In genomic region chr6:148728571-148728970, GRCm38 (mm10) we compare ENCODE assay signal across 27 mouse cellular contexts.
DNase-seq lines count a peak whose midpoint lies in the region; ATAC-seq and TF ChIP-seq lines count a peak whose summit lies in the region.
"Had no signal": no experiment of that assay in that cellular context is flagged by ENCODE, and none has a peak within 500 bp of the region (broad histone marks: within the 10 kb centered on the region; RNA-seq: fewer than 3 reads in every experiment).

No protein-coding gene starts in this region.

- no peaks in the 10 kb centered on the region for H3K27me3 ChIP-seq in forebrain, postnatal 0 days (ENCODE audit: insufficient read depth, low read length)
- H3K27me3 ChIP-seq in forebrain, embryonic 13.5 days = no peaks in the 10 kb centered on the region
- H3K27me3 ChIP-seq in intestine, embryonic 14.5 days (replicated peaks; ENCODE audit: control insufficient read depth, insufficient read depth, low read length) = no peaks in the 10 kb centered on the region
- no peaks in the 10 kb centered on the region for H3K27me3 ChIP-seq in intestine, embryonic 15.5 days (replicated peaks)
- H3K27me3 ChIP-seq in midbrain, embryonic 15.5 days (replicated peaks) = no peaks in the 10 kb centered on the region
- H3K27me3 ChIP-seq in midbrain, embryonic 10.5 days (ENCODE audit: low read depth, poor library complexity, severe bottlenecking) = no peaks in the 10 kb centered on the region
- H3K27me3 ChIP-seq: embryonic facial prominence, embryonic 13.5 days; heart, embryonic 15.5 days; hindbrain, embryonic 15.5 days; Patski; stomach, embryonic 15.5 days had no signal

- H3K9me3 ChIP-seq in forebrain, postnatal 0 days (ENCODE audit: low read length) = no peaks in the 10 kb centered on the region
- H3K9me3 ChIP-seq in forebrain, embryonic 13.5 days (replicated peaks) = no peaks in the 10 kb centered on the region
- no peaks in the 10 kb centered on the region for H3K9me3 ChIP-seq in intestine, embryonic 14.5 days (ENCODE audit: control insufficient read depth, low read length)
- H3K9me3 ChIP-seq in intestine, embryonic 15.5 days = no peaks in the 10 kb centered on the region
- H3K9me3 ChIP-seq in midbrain, embryonic 15.5 days = no peaks in the 10 kb centered on the region
- H3K9me3 ChIP-seq in midbrain, embryonic 10.5 days (replicated peaks) = no peaks in the 10 kb centered on the region
- H3K9me3 ChIP-seq: embryonic facial prominence, embryonic 13.5 days; forebrain, embryonic 10.5 days; G1E; heart, embryonic 10.5 days; heart, embryonic 15.5 days; hindbrain, embryonic 15.5 days; stomach, embryonic 15.5 days had no signal

- peak overlapping the region; percentile 14; the same call in 1 of the 2 replicates for H3K9ac ChIP-seq in forebrain, postnatal 0 days
- H3K9ac ChIP-seq in forebrain, embryonic 13.5 days = no peak overlapping the region
- no peak overlapping the region for H3K9ac ChIP-seq in intestine, embryonic 14.5 days (ENCODE audit: low read length)
- no peak overlapping the region for H3K9ac ChIP-seq in intestine, embryonic 15.5 days
- no peak overlapping the region for H3K9ac ChIP-seq in midbrain, embryonic 15.5 days
- H3K9ac ChIP-seq: embryonic facial prominence, embryonic 13.5 days; heart, embryonic 15.5 days; hindbrain, embryonic 15.5 days; liver, embryonic 14.5 days; stomach, embryonic 15.5 days had no signal

- no peak overlapping the region for H3K4me2 ChIP-seq in forebrain, postnatal 0 days (ENCODE audit: low read depth)
- H3K4me2 ChIP-seq in forebrain, embryonic 13.5 days = no peak overlapping the region
- no peak overlapping the region for H3K4me2 ChIP-seq in intestine, embryonic 14.5 days (ENCODE audit: low read length)
- no peak overlapping the region for H3K4me2 ChIP-seq in intestine, embryonic 15.5 days (replicated peaks)
- no peak overlapping the region for H3K4me2 ChIP-seq in midbrain, embryonic 15.5 days
- H3K4me2 ChIP-seq: embryonic facial prominence, embryonic 13.5 days; heart, embryonic 15.5 days; hindbrain, embryonic 15.5 days; stomach, embryonic 15.5 days had no signal

- peak overlapping the region; percentile 64; the same call in 1 of the 2 replicates for H3K27ac ChIP-seq in forebrain, postnatal 0 days (ENCODE audit: low read depth, low read length)
- H3K27ac ChIP-seq in forebrain, embryonic 13.5 days = no peak overlapping the region
- H3K27ac ChIP-seq in intestine, embryonic 14.5 days (ENCODE audit: low read depth) = peak overlapping the region; percentile 40; the same call in 1 of the 2 replicates
- no peak overlapping the region for H3K27ac ChIP-seq in intestine, embryonic 15.5 days
- no peak overlapping the region for H3K27ac ChIP-seq in midbrain, embryonic 15.5 days
- H3K27ac ChIP-seq in midbrain, embryonic 10.5 days (replicated peaks) = no peak overlapping the region
- H3K27ac ChIP-seq: embryonic facial prominence, embryonic 13.5 days; forebrain, embryonic 10.5 days; heart, embryonic 10.5 days; heart, embryonic 15.5 days; hindbrain, embryonic 15.5 days; liver, embryonic 14.5 days; macrophage; stomach, embryonic 15.5 days had no signal

- peak; percentile 21 for DNase-seq in forebrain, postnatal 0 days
- peak; percentile 52 for DNase-seq in intestine, embryonic 14.5 days (ENCODE audit: low spot score)
- no peak for DNase-seq in midbrain, embryonic 10.5 days (ENCODE audit: low spot score)
- peak; percentile 17 for DNase-seq in brain, embryonic 14.5 days (ENCODE audit: low read depth)
- DNase-seq in cerebellum, adult 9-10 months = no peak
- DNase-seq: cerebellum, adult 11-12 months; kidney, adult 18-20 months; kidney, postnatal 10 days; layer of hippocampus, adult 9-11 months; liver; lung, adult 2 months; right cerebral cortex, postnatal 25 days; thymus, postnatal 14 days had no signal

- H3K4me1 ChIP-seq in forebrain, postnatal 0 days (ENCODE audit: insufficient read depth) = peaks cover 3% of the 10 kb centered on the region; the same call in 1 of the 2 replicates
- no peaks in the 10 kb centered on the region for H3K4me1 ChIP-seq in forebrain, embryonic 13.5 days
- H3K4me1 ChIP-seq in intestine, embryonic 14.5 days (replicated peaks; ENCODE audit: control insufficient read depth, insufficient read depth, low read length) = peaks cover 8% of the 10 kb centered on the region
- no peaks in the 10 kb centered on the region for H3K4me1 ChIP-seq in intestine, embryonic 15.5 days (replicated peaks)
- no peaks in the 10 kb centered on the region for H3K4me1 ChIP-seq in midbrain, embryonic 15.5 days
- H3K4me1 ChIP-seq in midbrain, embryonic 10.5 days = no peaks in the 10 kb centered on the region
- H3K4me1 ChIP-seq: embryonic facial prominence, embryonic 13.5 days; heart, embryonic 10.5 days; heart, embryonic 15.5 days; stomach, embryonic 15.5 days had no signal

- peak; percentile 81 for ATAC-seq in forebrain, postnatal 0 days
- ATAC-seq in forebrain, embryonic 13.5 days = no peak
- no peak for ATAC-seq in intestine, embryonic 14.5 days (replicated peaks; ENCODE audit: low FRiP score, low TSS enrichment, low read depth)
- no peak for ATAC-seq in intestine, embryonic 15.5 days
- peak; percentile 63; the same call in 1 of the 2 replicates for ATAC-seq in midbrain, embryonic 15.5 days (replicated peaks)
- ATAC-seq: forebrain, embryonic 16.5 days had no signal

- no peaks in the 10 kb centered on the region for H3K36me3 ChIP-seq in forebrain, postnatal 0 days (ENCODE audit: insufficient read depth)
- no peaks in the 10 kb centered on the region for H3K36me3 ChIP-seq in forebrain, embryonic 13.5 days (ENCODE audit: poor library complexity, severe bottlenecking)
- H3K36me3 ChIP-seq in intestine, embryonic 14.5 days (ENCODE audit: control insufficient read depth, insufficient read depth, low read length) = no peaks in the 10 kb centered on the region
- no peaks in the 10 kb centered on the region for H3K36me3 ChIP-seq in intestine, embryonic 15.5 days
- no peaks in the 10 kb centered on the region for H3K36me3 ChIP-seq in midbrain, embryonic 15.5 days (replicated peaks)
- H3K36me3 ChIP-seq in midbrain, embryonic 10.5 days = no peaks in the 10 kb centered on the region
- H3K36me3 ChIP-seq: embryonic facial prominence, embryonic 13.5 days; forebrain, embryonic 10.5 days; G1E; heart, embryonic 10.5 days; heart, embryonic 15.5 days; hindbrain, embryonic 15.5 days; stomach, embryonic 15.5 days had no signal

- no peak for TF ChIP-seq POLR2A in brain, embryonic 14.5 days (IDR thresholded peaks at IDR 0.05; ENCODE audit: borderline replicate concordance, extremely low read depth, insufficient read depth, insufficient read length, poor library complexity, severe bottlenecking)

- no peak for TF ChIP-seq CTCF in forebrain, postnatal 0 days (IDR thresholded peaks at IDR 0.05; ENCODE audit: low read depth)
- no peak for TF ChIP-seq CTCF in brain, embryonic 14.5 days (IDR thresholded peaks at IDR 0.05; ENCODE audit: borderline replicate concordance, extremely low read depth, insufficient read depth, insufficient read length)

- 50% methylated on average over 3 of the region's 3 CpGs for WGBS in forebrain, postnatal 0 days
- WGBS in forebrain, embryonic 13.5 days = 79% methylated on average over 3 of the region's 3 CpGs
- 26% methylated on average over 3 of the region's 3 CpGs for WGBS in intestine, embryonic 14.5 days
- WGBS in intestine, embryonic 15.5 days = 26% methylated on average over 3 of the region's 3 CpGs
- WGBS in midbrain, embryonic 15.5 days = 65% methylated on average over 3 of the region's 3 CpGs
- WGBS in midbrain, embryonic 10.5 days = 80% methylated on average over 3 of the region's 3 CpGs

- H3K4me3 ChIP-seq in forebrain, postnatal 0 days (ENCODE audit: low read depth, low read length) = no peak overlapping the region
- H3K4me3 ChIP-seq in forebrain, embryonic 13.5 days = no peak overlapping the region
- H3K4me3 ChIP-seq in intestine, embryonic 14.5 days (ENCODE audit: low read depth, low read length) = no peak overlapping the region
- H3K4me3 ChIP-seq in intestine, embryonic 15.5 days (replicated peaks) = no peak overlapping the region
- H3K4me3 ChIP-seq in midbrain, embryonic 15.5 days = no peak overlapping the region
- H3K4me3 ChIP-seq in midbrain, embryonic 10.5 days = no peak overlapping the region
- H3K4me3 ChIP-seq: embryonic facial prominence, embryonic 13.5 days; forebrain, embryonic 10.5 days; heart, embryonic 10.5 days; heart, embryonic 15.5 days; hindbrain, embryonic 15.5 days; stomach, embryonic 15.5 days had no signal

Comparison
In these comparisons a context has a peak if more than half of its experiments do, and no peak if none do; other contexts are left out.
1. ATAC-seq: peak in forebrain, postnatal 0 days (single experiment) and midbrain, embryonic 15.5 days (single experiment); none in forebrain, embryonic 13.5 days (single experiment), intestine, embryonic 14.5 days (single experiment) and intestine, embryonic 15.5 days (single experiment).
2. H3K27ac ChIP-seq: peak in forebrain, postnatal 0 days (single experiment) and intestine, embryonic 14.5 days (single experiment); none in forebrain, embryonic 13.5 days (single experiment), intestine, embryonic 15.5 days (single experiment), midbrain, embryonic 15.5 days (single experiment) and midbrain, embryonic 10.5 days (single experiment).
3. DNase-seq: peak in forebrain, postnatal 0 days (single experiment), intestine, embryonic 14.5 days (single experiment) and brain, embryonic 14.5 days (single experiment); none in midbrain, embryonic 10.5 days (single experiment) and cerebellum, adult 9-10 months (single experiment).